Mouse (Mus musculus) bone marrow, adult 2 months (tissue): ENCODE data around the gene Lrrc8a.

Experiments
- CTCF ChIP-seq: fragments of 200-500 bp; IDR thresholded peaks from 2 replicates; pipeline ENCODE4 v1.5.1; 2011; ENCODE audit warnings: low read length, control low read depth; ENCODE audit not compliant: control insufficient read depth, insufficient read depth
- POLR2A ChIP-seq: fragments of 200-500 bp; IDR thresholded peaks from 2 replicates; pipeline ENCODE4 v1.6.1; 2011; ENCODE audit warnings: low read depth, mild to moderate bottlenecking, control low read depth, low read length, borderline replicate concordance; ENCODE audit not compliant: control insufficient read depth

- TF ChIP-seq CTCF (no peak), POLR2A (no peak)
These were observed 903 bp upstream of the Lrrc8a start for GRCm38 (mm10) chr2:30236426-30237198.
